Mouse (Mus musculus): ENCODE results near the gene Padi2. TPM values are rescaled to one million over a fixed set of nuclear protein-coding genes. Genes with fewer than 3 reads are reported as not detected.

Padi2 gene
- polyA plus RNA-seq, 2 experiments: 1.0 to 1.8 TPM

DNA sequence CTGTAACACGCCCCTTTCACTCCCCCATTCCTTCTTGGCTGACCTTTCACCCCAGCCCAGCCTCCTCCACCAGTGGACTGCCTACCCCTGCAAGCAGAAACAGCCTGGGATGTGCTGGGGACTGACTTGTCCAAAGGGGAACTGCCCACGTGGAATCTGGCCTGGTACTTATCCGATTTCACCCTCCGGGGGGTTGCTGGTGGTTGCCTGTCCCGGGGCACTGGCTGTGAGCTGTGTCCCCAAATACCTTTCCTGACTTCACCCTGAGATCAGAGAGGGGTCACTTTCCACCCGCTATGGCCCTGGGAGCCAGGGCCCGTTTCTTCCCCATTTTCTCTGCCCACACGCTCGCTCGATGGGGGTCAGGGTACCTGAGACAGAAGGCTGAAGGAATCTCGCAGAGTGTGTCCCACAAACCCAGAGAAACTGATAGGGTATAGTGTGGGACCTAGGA is 710 bp downstream of the Padi2 start:
- Histone ChIP-seq H3K4me3 (ENCODE audit: insufficient read depth in 1 of 2, low read depth in 2 of 2, low read length in 2 of 2) (no peak overlapping the region), H3K4me1 (replicated peaks; ENCODE audit: control insufficient read depth in 2 of 2, insufficient read depth in 2 of 2, low read length in 1 of 2) (peaks cover 0 to 4% of the 10 kb centered on the region in 2 experiments; a peak in 1 of 4 replicates), H3K27ac (no peak overlapping the region), H3K4me2 (ENCODE audit: low read depth) (no peak overlapping the region; the same call in 1 of the 2 replicates), H3K9ac (replicated peaks) (no peak overlapping the region), H3K36me3 (replicated peaks; ENCODE audit: control insufficient read depth, insufficient read depth, low read depth) (no peaks in the 10 kb centered on the region), H3K27me3 (ENCODE audit: control insufficient read depth, insufficient read depth, low read length) (no peaks in the 10 kb centered on the region; the same call in 1 of the 2 replicates), H3K9me3 (ENCODE audit: control insufficient read depth, low read length) (no peaks in the 10 kb centered on the region)
- DNase-seq (ENCODE audit: low read depth in 3 of 3, low spot score in 3 of 3) (no peak), ATAC-seq (ENCODE audit: insufficient read depth) (no peak; the same call in 1 of the 2 replicates)
- TF ChIP-seq EP300 (IDR thresholded peaks at IDR 0.05; ENCODE audit: low read depth) (no peak), CTCF (IDR thresholded peaks at IDR 0.05; ENCODE audit: low read depth) (no peak)
- 51% methylated on average over 11 of the region's 11 CpGs for WGBS (ENCODE audit: insufficient replicate concordance)

- Histone ChIP-seq H3K4me3 (ENCODE audit: insufficient read depth in 1 of 2, low read depth in 2 of 2, low read length in 2 of 2) (no peak overlapping the region), H3K27ac (no peak overlapping the region), H3K27me3 (ENCODE audit: control insufficient read depth, insufficient read depth, low read length) (no peaks in the 10 kb centered on the region; the same call in 1 of the 2 replicates), H3K9me3 (ENCODE audit: control insufficient read depth, low read length) (no peaks in the 10 kb centered on the region), H3K9ac (replicated peaks) (no peak overlapping the region), H3K36me3 (replicated peaks; ENCODE audit: control insufficient read depth, insufficient read depth, low read depth) (no peaks in the 10 kb centered on the region), H3K4me1 (replicated peaks; ENCODE audit: control insufficient read depth in 2 of 2, insufficient read depth in 2 of 2, low read length in 1 of 2) (peaks cover 0 to 4% of the 10 kb centered on the region in 2 experiments; a peak in 1 of 4 replicates), H3K4me2 (ENCODE audit: low read depth) (no peak overlapping the region)
- 64% methylated on average over 12 of the region's 12 CpGs for WGBS (ENCODE audit: insufficient replicate concordance)
- DNase-seq (ENCODE audit: low read depth in 3 of 3, low spot score in 3 of 3) (no peak), ATAC-seq (ENCODE audit: insufficient read depth) (no peak)
- no peak for TF ChIP-seq EP300 (IDR thresholded peaks at IDR 0.05; ENCODE audit: low read depth)
- TF ChIP-seq CTCF (IDR thresholded peaks at IDR 0.05; ENCODE audit: low read depth): no peak
Observed at GRCm38 (mm10) chr4:140907306-140908024, 1.3 kb downstream of the Padi2 start.

- Histone ChIP-seq H3K4me3 (ENCODE audit: insufficient read depth in 1 of 2, low read depth in 2 of 2, low read length in 2 of 2) (no peak overlapping the region), H3K9ac (replicated peaks) (no peak overlapping the region), H3K36me3 (replicated peaks; ENCODE audit: control insufficient read depth, insufficient read depth, low read depth) (no peaks in the 10 kb centered on the region), H3K27ac (no peak overlapping the region), H3K27me3 (ENCODE audit: control insufficient read depth, insufficient read depth, low read length) (no peaks in the 10 kb centered on the region; the same call in 1 of the 2 replicates), H3K4me2 (ENCODE audit: low read depth) (no peak overlapping the region), H3K4me1 (replicated peaks; ENCODE audit: control insufficient read depth in 2 of 2, insufficient read depth in 2 of 2, low read length in 1 of 2) (peaks cover 0 to 4% of the 10 kb centered on the region in 2 experiments; a peak in 1 of 4 replicates), H3K9me3 (ENCODE audit: control insufficient read depth, low read length) (no peaks in the 10 kb centered on the region)
- peak in 2 of 3 experiments; percentile 55 to 60 for DNase-seq (ENCODE audit: low read depth in 3 of 3, low spot score in 3 of 3)
- ATAC-seq (ENCODE audit: insufficient read depth): peak; percentile 61
- 29% methylated on average over 5 of the region's 5 CpGs for WGBS (ENCODE audit: insufficient replicate concordance)
- TF ChIP-seq CTCF (IDR thresholded peaks at IDR 0.05; ENCODE audit: low read depth): no peak
- TF ChIP-seq EP300 (IDR thresholded peaks at IDR 0.05; ENCODE audit: low read depth): peak; percentile 56
Observed at GRCm38 (mm10) chr4:140908627-140909026, 2.5 kb downstream of the Padi2 start.

GRCm38 (mm10) chr4:140909536-140909935 is 3.4 kb downstream of the Padi2 start:
- TF ChIP-seq EP300 (IDR thresholded peaks at IDR 0.05; ENCODE audit: low read depth) (no peak), CTCF (IDR thresholded peaks at IDR 0.05; ENCODE audit: low read depth) (no peak)
- DNase-seq (ENCODE audit: low read depth in 3 of 3, low spot score in 3 of 3): no peak
- H3K27ac ChIP-seq: no peak overlapping the region
- no peaks in the 10 kb centered on the region for H3K27me3 ChIP-seq (ENCODE audit: control insufficient read depth, insufficient read depth, low read length)
- H3K36me3 ChIP-seq (replicated peaks; ENCODE audit: control insufficient read depth, insufficient read depth, low read depth): no peaks in the 10 kb centered on the region
- no peak overlapping the region for H3K4me2 ChIP-seq (ENCODE audit: low read depth)
- H3K9ac ChIP-seq (replicated peaks): no peak overlapping the region
- H3K9me3 ChIP-seq (ENCODE audit: control insufficient read depth, low read length): no peaks in the 10 kb centered on the region
- H3K4me1 ChIP-seq (replicated peaks; ENCODE audit: control insufficient read depth in 2 of 2, insufficient read depth in 2 of 2, low read length in 1 of 2): peaks cover 0 to 4% of the 10 kb centered on the region in 2 experiments; a peak in 1 of 4 replicates
- whole genome bisulfite sequencing (ENCODE audit: insufficient replicate concordance): 59% methylated on average over 4 of the region's 4 CpGs
- no peak for ATAC-seq (ENCODE audit: insufficient read depth)
- H3K4me3 ChIP-seq (ENCODE audit: insufficient read depth in 1 of 2, low read depth in 2 of 2, low read length in 2 of 2): no peak overlapping the region

DNA sequence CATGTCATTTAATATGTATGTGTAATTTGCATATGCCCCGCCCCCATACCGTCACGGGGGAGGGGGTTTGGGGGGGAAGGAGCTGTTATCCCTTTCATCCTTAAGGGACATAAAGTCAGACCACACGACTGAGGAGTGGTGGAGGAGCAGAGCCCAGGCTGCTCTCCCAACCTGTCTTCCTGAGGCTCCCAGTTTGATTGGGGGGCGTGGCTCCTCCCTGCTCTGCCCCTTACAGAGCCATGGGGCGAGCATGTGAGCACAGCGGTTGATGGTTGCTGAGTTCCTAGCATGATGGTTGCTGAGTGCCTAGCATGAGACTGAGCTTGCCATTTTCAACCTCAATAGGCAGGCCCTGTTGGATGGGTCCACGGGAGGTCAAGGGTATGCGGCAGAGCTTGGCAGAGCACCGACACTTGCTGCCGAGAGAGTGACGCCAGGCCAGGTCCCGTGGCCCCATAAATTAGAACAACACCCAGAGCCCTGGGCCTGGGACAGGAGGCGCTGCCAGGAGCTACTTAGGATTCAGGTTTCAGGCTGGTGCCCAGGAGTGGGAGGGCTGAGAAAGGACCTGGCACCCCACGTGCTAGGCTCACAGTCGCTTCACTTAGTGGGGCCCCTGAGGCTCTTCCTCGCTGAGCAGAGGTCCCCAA is 4.6 kb downstream of the Padi2 start:
- H3K36me3 ChIP-seq (replicated peaks; ENCODE audit: control insufficient read depth, insufficient read depth, low read depth): no peaks in the 10 kb centered on the region
- 34% methylated on average over 17 of the region's 17 CpGs for WGBS (ENCODE audit: insufficient replicate concordance)
- H3K27ac ChIP-seq: no peak overlapping the region
- H3K4me3 ChIP-seq (ENCODE audit: insufficient read depth in 1 of 2, low read depth in 2 of 2, low read length in 2 of 2): no peak overlapping the region
- no peaks in the 10 kb centered on the region for H3K9me3 ChIP-seq (ENCODE audit: control insufficient read depth, low read length)
- no peak for DNase-seq (ENCODE audit: low read depth in 3 of 3, low spot score in 3 of 3)
- no peaks in the 10 kb centered on the region for H3K27me3 ChIP-seq (ENCODE audit: control insufficient read depth, insufficient read depth, low read length)
- TF ChIP-seq CTCF (IDR thresholded peaks at IDR 0.05; ENCODE audit: low read depth) (no peak), EP300 (IDR thresholded peaks at IDR 0.05; ENCODE audit: low read depth) (no peak)
- no peak for ATAC-seq (ENCODE audit: insufficient read depth)
- peaks cover 0 to 4% of the 10 kb centered on the region in 2 experiments; a peak in 1 of 4 replicates for H3K4me1 ChIP-seq (replicated peaks; ENCODE audit: control insufficient read depth in 2 of 2, insufficient read depth in 2 of 2, low read length in 1 of 2)
- no peak overlapping the region for H3K9ac ChIP-seq (replicated peaks)
- peak overlapping the region; percentile 13; the same call in 1 of the 2 replicates for H3K4me2 ChIP-seq (ENCODE audit: low read depth)

All from liver, embryonic 14.5 days (tissue).